Mouse (Mus musculus): Measurements from ENCODE around the gene Pde4b. TPM values are rescaled to one million over a fixed set of nuclear protein-coding genes. Genes with fewer than 3 reads are reported as not detected.

Pde4b gene
- polyA plus RNA-seq, 1 experiment from 2014 or later: 12.1 TPM

DNA sequence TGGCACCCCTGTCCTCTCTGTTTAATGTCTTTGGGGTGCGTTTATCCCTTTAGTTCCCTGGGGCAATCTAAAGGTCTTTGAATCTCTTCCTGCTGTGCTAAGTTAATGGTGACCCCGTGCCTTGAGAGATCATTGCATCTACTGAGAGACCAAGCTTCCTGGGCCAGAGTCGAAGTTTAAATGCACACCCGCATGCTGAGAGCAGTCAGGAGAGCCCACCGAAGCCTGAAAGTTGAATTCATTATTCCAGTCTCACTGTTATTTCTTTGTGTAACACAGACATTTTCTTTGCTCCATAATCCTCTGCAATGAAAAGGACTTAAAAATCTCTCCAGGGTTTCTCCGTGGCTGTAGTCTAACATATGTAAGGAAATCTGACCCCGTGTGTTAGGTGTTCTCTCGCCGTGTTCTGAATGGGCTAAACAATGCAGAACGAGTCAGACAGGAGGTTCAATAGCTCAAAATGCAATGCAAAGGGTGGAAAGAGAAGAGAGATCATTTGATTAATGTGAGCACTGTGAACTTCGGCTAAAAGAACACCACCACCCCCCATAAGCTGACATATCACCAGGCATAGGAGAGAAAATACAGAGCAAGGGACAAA, 333.6 kb downstream of the Pde4b start:
- no peak overlapping the region for H3K9ac ChIP-seq
- peak overlapping the region; percentile 32 for H3K4me2 ChIP-seq
- H3K4me1 ChIP-seq: no peaks in the 10 kb centered on the region
- no peaks in the 10 kb centered on the region for H3K27me3 ChIP-seq (replicated peaks)
- no peaks in the 10 kb centered on the region for H3K36me3 ChIP-seq
- no peaks in the 10 kb centered on the region for H3K9me3 ChIP-seq
- WGBS: 37% methylated on average over 11 of the region's 11 CpGs
- no peak overlapping the region for H3K27ac ChIP-seq
- ATAC-seq (ENCODE audit: insufficient read depth, low FRiP score, low read depth): no peak
- H3K4me3 ChIP-seq (replicated peaks): no peak overlapping the region

DNA sequence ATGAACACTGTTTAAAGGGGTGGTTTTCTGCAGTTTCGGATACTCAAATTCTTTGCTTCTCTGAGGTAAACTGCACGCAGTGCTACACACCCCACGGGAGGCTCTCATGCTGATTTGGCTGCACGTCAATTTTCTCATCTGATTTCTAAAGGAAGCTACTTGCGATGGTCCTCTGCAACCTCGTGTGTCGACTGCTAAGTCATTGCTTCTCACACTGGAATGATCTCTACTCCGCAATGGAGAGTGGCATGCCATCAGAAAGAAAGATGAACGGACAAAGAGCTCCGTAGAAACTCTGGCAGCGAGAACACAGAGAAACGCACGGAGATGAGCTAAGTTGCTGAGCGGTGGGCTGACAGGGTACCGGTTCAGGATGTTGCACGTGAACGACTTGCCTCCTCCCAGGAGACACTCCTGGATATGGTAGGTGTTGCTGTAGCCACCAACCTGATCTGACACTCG, 334.1 kb downstream of the Pde4b start:
- H3K9me3 ChIP-seq: no peaks in the 10 kb centered on the region
- H3K4me2 ChIP-seq: peak overlapping the region; percentile 32
- H3K36me3 ChIP-seq: no peaks in the 10 kb centered on the region
- no peaks in the 10 kb centered on the region for H3K27me3 ChIP-seq (replicated peaks)
- WGBS: 52% methylated on average over 18 of the region's 18 CpGs
- H3K4me1 ChIP-seq: no peaks in the 10 kb centered on the region
- no peak for ATAC-seq (ENCODE audit: insufficient read depth, low FRiP score, low read depth)
- no peak overlapping the region for H3K4me3 ChIP-seq (replicated peaks)
- no peak overlapping the region for H3K9ac ChIP-seq
- no peak overlapping the region for H3K27ac ChIP-seq

DNA sequence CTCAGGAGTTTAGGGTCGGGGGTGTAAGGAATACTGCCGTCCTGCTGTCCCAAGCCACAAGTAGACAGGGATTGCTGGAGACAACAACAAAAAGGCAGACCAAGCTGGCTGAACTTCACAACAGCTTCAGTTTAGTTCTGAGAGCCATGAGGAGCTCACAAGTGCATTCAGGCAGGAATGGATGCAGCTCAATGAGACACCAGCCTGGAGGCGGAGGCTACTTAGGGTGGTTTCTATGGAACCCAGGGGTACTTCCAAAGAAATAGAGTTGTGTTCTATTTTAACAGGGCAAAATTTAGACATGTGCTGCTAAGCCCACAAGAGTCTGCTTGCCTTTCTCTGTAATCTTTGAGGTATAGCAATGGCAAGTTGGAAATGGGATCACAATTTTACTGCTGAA, 336.8 kb downstream of the Pde4b start:
- no peak overlapping the region for H3K4me2 ChIP-seq
- no peaks in the 10 kb centered on the region for H3K4me1 ChIP-seq
- H3K27ac ChIP-seq: no peak overlapping the region
- H3K36me3 ChIP-seq: no peaks in the 10 kb centered on the region
- no peak overlapping the region for H3K4me3 ChIP-seq (replicated peaks)
- ATAC-seq (ENCODE audit: insufficient read depth, low FRiP score, low read depth): no peak
- WGBS: 78% methylated on average over 3 of the region's 3 CpGs
- no peak overlapping the region for H3K9ac ChIP-seq
- no peaks in the 10 kb centered on the region for H3K9me3 ChIP-seq
- H3K27me3 ChIP-seq (replicated peaks): no peaks in the 10 kb centered on the region

DNA sequence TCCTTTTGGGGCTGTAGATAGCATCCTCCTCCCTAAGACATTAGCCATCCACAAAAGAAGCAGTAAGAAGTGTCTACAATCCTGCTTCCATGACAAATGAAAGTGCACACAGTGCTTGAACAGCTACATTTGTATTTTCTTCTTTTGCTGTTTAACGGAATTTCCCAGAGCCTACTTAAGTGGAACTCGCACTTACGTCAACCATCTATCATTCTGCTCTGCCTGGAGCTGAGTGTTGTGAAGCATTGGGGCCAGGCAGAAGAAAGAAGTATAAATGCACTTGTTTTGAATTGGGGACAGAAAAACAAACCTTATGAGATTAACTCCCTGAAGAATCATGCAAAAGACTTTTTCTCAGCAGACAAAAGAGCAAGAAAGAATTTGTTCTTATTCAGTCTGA, 338.1 kb downstream of the Pde4b start:
- ATAC-seq (ENCODE audit: insufficient read depth, low FRiP score, low read depth): no peak
- WGBS: 30% methylated on average over 3 of the region's 3 CpGs
- Histone ChIP-seq H3K4me3 (replicated peaks) (no peak overlapping the region), H3K27ac (no peak overlapping the region), H3K4me2 (no peak overlapping the region), H3K27me3 (replicated peaks) (no peaks in the 10 kb centered on the region), H3K9ac (no peak overlapping the region), H3K9me3 (no peaks in the 10 kb centered on the region), H3K36me3 (no peaks in the 10 kb centered on the region), H3K4me1 (no peaks in the 10 kb centered on the region)

DNA sequence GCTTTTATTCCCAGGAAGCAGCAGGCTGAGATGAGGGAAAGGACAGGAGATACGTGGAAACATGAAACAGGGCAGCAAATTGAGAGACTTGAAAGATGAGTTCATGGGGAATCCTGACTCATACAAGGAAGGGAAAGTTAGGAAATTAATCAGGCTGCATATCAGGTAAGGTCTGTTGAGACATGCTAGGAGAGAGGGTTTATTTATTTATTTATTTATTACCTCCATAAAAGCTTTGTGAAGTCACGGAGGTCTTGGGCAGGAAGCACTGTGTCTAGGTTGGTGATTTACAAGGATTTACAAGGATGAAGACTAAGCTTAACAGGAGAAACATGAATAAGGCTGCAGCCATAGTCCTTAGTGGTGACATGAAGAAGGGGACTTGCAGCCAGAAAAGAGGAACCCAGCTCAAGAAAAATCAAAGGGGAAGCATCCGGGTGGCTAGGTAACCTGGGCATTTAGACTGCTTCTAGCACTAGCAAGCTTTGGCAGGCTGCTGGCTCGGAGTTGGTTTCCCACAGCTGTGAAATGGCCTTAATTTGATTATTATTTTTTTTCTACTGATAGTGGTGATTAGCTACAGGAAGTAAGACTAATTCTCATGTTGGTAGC, 342.5 kb downstream of the Pde4b start:
- Histone ChIP-seq H3K27me3 (replicated peaks) (no peaks in the 10 kb centered on the region), H3K9ac (no peak overlapping the region), H3K4me1 (0 out of 2 replicates have a peak, but pooled peaks cover 6% of the 10 kb centered on the region), H3K4me3 (replicated peaks) (no peak overlapping the region), H3K27ac (peak overlapping the region; percentile 21; the same call in 1 of the 2 replicates), H3K4me2 (no peak overlapping the region), H3K9me3 (no peaks in the 10 kb centered on the region), H3K36me3 (no peaks in the 10 kb centered on the region)
- no peak for ATAC-seq (ENCODE audit: insufficient read depth, low FRiP score, low read depth)
- 28% methylated on average over 4 of the region's 4 CpGs for WGBS

DNA sequence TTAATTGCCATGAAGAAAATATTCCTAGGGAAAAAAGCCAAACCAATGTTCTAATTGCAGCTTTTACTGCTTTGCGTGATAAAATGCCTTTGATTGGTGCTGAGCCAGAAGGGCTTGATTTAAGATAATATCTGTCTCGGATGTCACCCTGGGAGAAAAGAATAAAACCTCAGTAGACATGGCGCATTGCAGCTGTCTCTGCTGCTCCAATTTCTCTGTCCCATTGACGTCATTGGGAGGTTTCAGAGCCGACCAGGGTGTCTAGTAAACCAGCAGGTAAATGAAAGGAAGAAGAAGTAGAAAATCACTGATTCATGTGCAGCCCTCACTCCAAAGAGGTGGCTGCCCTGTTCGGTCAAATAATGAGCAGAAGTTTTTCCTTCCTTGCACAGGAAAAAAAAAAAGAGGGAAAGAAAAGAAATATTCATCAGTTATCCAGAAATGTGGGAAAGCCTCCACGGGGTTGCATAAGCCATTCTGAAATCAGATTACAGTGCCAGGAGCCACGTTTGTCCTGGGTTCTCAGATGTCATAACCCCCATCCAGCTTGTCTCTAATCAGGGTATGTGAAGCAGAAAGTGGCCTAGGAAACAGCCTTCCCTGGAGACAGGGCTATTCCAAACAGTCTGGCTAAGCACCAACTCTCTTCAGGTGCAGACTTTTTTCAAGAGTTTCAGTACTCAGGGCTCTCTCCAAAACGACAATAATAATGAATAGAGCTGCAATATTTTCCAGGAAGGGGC, 344.9 kb downstream of the Pde4b start:
- H3K27me3 ChIP-seq (replicated peaks): no peaks in the 10 kb centered on the region
- H3K36me3 ChIP-seq: no peaks in the 10 kb centered on the region
- WGBS: 30% methylated on average over 9 of the region's 9 CpGs
- no peak overlapping the region for H3K4me2 ChIP-seq
- 0 out of 2 replicates have a peak, but pooled peaks cover 6% of the 10 kb centered on the region for H3K4me1 ChIP-seq
- H3K9me3 ChIP-seq: no peaks in the 10 kb centered on the region
- no peak for ATAC-seq (ENCODE audit: insufficient read depth, low FRiP score, low read depth)
- H3K4me3 ChIP-seq (replicated peaks): no peak overlapping the region
- H3K9ac ChIP-seq: no peak overlapping the region
- H3K27ac ChIP-seq: no peak overlapping the region

DNA sequence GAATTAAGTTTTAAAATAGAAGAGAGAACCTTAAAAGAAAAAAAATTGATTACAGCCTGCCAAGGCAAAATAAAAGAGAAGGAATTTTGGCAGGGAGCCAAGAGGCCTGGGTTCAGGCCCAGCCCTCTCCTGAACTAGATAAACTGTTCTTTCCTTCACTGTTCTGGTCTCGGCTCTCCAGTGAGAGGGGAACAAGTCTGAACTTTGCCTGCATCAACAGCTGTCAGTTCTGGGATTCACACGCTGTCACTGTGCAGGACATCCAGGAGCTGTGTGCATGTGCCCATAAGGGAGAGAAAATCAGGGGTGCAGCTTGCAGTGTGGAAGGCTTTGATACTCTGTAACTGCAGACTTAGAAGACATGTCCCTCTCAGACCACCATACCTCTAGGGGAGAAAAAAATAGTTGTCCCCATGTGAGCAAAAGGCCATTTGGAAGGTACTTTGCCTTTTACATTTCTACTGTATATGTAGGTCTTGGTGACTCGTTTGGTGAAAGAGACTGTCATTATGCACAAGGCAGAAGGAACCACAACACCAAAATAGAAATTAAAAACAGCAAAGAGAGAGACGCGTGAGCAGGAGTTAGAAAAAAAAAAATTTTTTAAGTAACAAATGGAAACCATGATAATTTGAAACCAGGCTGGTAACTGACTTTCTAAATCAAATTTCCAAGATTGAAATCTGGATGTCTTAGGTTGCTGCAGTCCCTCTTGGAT, 352.2 kb downstream of the Pde4b start:
- peak; percentile 80; the same call in 1 of the 2 replicates for ATAC-seq (ENCODE audit: insufficient read depth, low FRiP score, low read depth)
- H3K9ac ChIP-seq: no peak overlapping the region
- no peak overlapping the region for H3K4me3 ChIP-seq (replicated peaks)
- peaks cover 3% of the 10 kb centered on the region; the same call in 1 of the 2 replicates for H3K4me1 ChIP-seq
- no peaks in the 10 kb centered on the region for H3K36me3 ChIP-seq
- H3K27ac ChIP-seq: no peak overlapping the region
- no peaks in the 10 kb centered on the region for H3K27me3 ChIP-seq (replicated peaks)
- 43% methylated on average over 5 of the region's 5 CpGs for WGBS
- H3K4me2 ChIP-seq: 0 out of 2 replicates have a peak overlapping the region, but pooled peaks have one; percentile 23
- H3K9me3 ChIP-seq: no peaks in the 10 kb centered on the region

DNA sequence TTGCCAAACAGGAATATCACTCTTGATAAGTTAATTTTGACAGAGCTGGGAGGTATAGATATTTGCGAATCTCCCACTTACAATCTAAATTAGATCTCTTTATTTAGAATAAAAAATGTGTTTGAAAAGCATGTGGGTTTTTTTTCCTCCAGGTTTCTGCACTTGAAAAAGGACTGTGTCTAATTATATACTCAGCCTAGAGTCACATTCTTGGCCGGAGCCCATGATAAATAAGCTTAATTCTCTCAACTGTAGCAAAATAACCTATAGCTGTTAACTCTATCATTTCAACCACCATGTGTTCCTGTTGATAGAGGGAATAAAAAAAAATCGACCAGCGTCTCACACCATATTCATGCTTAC, 352.8 kb downstream of the Pde4b start:
- no peak overlapping the region for H3K4me3 ChIP-seq (replicated peaks)
- H3K9me3 ChIP-seq: no peaks in the 10 kb centered on the region
- H3K9ac ChIP-seq: no peak overlapping the region
- no peak overlapping the region for H3K4me2 ChIP-seq
- H3K4me1 ChIP-seq: peaks cover 3% of the 10 kb centered on the region; the same call in 1 of the 2 replicates
- no peaks in the 10 kb centered on the region for H3K27me3 ChIP-seq (replicated peaks)
- H3K36me3 ChIP-seq: no peaks in the 10 kb centered on the region
- 35% methylated on average over 4 of the region's 4 CpGs for WGBS
- H3K27ac ChIP-seq: no peak overlapping the region
- no peak for ATAC-seq (ENCODE audit: insufficient read depth, low FRiP score, low read depth)

DNA sequence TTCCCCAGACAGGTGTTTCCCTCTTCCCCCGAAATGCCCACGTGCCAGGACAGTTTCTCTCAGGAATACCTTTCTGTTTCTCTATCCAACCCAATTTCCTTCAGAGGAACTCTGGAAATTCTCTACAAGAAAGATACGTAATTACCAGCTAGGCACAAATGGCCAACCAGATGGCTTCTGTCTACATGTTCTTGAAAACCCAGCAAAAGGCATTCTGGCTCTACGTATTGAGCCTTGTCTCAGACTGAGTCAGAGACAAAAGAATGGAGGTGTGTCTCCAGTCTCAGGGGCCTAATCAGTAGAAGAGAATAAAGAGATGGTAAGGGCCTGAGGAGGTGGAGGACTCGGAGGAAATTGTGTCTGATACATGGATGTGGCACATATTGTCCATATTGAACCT, 356.2 kb downstream of the Pde4b start:
- H3K4me3 ChIP-seq (replicated peaks): no peak overlapping the region
- no peak overlapping the region for H3K4me2 ChIP-seq
- H3K27me3 ChIP-seq (replicated peaks): no peaks in the 10 kb centered on the region
- H3K4me1 ChIP-seq: peaks cover 3% of the 10 kb centered on the region; the same call in 1 of the 2 replicates
- 59% methylated on average over 5 of the region's 5 CpGs for WGBS
- no peak overlapping the region for H3K9ac ChIP-seq
- H3K27ac ChIP-seq: no peak overlapping the region
- no peak for ATAC-seq (ENCODE audit: insufficient read depth, low FRiP score, low read depth)
- no peaks in the 10 kb centered on the region for H3K36me3 ChIP-seq
- no peaks in the 10 kb centered on the region for H3K9me3 ChIP-seq

DNA sequence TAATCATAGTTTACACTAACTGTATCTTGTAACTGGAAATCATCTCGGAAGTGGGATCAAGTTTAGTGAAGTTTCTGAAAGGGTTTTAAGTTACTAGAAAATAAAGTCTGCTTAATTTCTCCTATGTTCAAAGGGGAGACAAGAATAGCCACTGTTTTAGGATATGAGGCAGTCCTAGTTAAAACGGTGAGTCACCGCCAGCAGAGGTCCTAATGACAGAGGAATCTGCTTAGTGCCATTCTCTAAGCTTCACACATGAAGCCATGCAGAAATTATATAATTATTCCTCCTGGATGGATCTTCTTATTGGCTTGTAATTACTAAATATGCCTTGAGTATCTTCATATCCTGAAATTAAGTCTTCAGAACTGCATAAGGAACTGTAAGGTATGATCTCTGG, 357.2 kb downstream of the Pde4b start:
- 44% methylated on average over 3 of the region's 3 CpGs for WGBS
- Histone ChIP-seq H3K4me3 (replicated peaks) (no peak overlapping the region), H3K4me2 (no peak overlapping the region), H3K4me1 (peaks cover under 1% of the 10 kb centered on the region; the same call in 1 of the 2 replicates), H3K9me3 (no peaks in the 10 kb centered on the region), H3K36me3 (no peaks in the 10 kb centered on the region), H3K27ac (no peak overlapping the region), H3K27me3 (replicated peaks) (no peaks in the 10 kb centered on the region), H3K9ac (no peak overlapping the region)
- no peak for ATAC-seq (ENCODE audit: insufficient read depth, low FRiP score, low read depth)

DNA sequence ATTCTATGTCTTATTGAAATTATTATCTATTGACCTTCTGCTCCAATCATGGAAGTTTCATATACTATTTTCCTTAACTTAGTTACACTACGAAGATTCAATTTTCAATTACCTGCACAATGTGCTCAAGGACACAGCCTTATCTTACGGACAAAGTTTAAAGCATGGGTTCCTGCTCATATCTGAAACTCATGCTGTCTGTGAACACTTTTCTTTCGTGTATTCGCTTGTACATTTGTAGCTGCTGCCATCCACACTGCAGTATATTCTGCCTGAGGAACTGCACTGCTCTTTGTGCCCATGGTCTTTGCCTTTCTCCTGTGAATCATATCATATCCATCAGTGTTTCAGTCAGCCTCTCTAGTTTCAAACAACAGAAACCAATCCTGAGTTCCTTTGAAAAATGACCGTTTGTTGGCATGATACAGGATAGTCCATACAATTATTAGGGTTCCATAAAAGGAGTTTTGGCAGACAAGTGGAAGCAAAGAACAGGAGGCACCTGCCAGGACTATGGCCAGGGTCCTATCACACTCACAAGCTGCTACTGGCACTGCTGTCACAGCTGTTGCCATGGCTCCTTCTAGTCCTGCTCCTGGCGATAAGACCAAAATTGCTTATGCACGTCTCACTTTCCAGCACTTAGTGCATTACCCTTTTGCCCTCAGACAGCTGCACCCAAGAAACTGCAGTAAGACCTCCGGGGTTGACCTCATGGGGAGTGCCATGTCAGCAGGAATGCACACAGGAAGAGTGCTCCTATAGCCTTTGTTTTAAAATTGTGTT, 359.0 kb downstream of the Pde4b start:
- Histone ChIP-seq H3K4me3 (replicated peaks) (no peak overlapping the region), H3K4me1 (no peaks in the 10 kb centered on the region), H3K27me3 (replicated peaks) (no peaks in the 10 kb centered on the region), H3K9ac (no peak overlapping the region), H3K27ac (no peak overlapping the region), H3K36me3 (no peaks in the 10 kb centered on the region), H3K9me3 (no peaks in the 10 kb centered on the region), H3K4me2 (no peak overlapping the region)
- WGBS: 62% methylated on average over 8 of the region's 8 CpGs
- no peak for ATAC-seq (ENCODE audit: insufficient read depth, low FRiP score, low read depth)
